Mouse (Mus musculus): ENCODE results near the gene Vrk1. TPM values are rescaled to one million over a fixed set of nuclear protein-coding genes. Genes with fewer than 3 reads are reported as not detected.

The Vrk1 gene
- 12.8 TPM for polyA plus RNA-seq (2014; fragmentation: Illumina TruSeq; extraction: RNeasy Lipid Tissue Mini Kit (QIAGEN cat#74804); ENCODE audit: low read depth, low replicate concordance)

GRCm38 (mm10) chr12:106010065-106010915 lies at the start of gene Vrk1:
TSS of gene Vrk1 (plus strand) at chr12:106010228.

Other genes with a start within 250 kb of the Vrk1 start
- gene Papola, start 225.5 kb upstream of the Vrk1 start, polyA plus RNA-seq (2014; fragmentation: Illumina TruSeq; extraction: RNeasy Lipid Tissue Mini Kit (QIAGEN cat#74804); ENCODE audit: low read depth, low replicate concordance), result 80.1 TPM

All from adipose tissue, adult 10 weeks (tissue).